Mouse (Mus musculus): ENCODE results near the gene Wif1. TPM values are rescaled to one million over a fixed set of nuclear protein-coding genes. Genes with fewer than 3 reads are reported as not detected.
A peak's percentile ranks its signal among the peaks of the same experiment; 100 is the strongest.

Gene Wif1
- 2.1 and 3.0 TPM in 2 replicates for polyA plus RNA-seq (2015; fragmentation: Nextera tagmentation; extraction: Ambion mirVana)

DNA sequence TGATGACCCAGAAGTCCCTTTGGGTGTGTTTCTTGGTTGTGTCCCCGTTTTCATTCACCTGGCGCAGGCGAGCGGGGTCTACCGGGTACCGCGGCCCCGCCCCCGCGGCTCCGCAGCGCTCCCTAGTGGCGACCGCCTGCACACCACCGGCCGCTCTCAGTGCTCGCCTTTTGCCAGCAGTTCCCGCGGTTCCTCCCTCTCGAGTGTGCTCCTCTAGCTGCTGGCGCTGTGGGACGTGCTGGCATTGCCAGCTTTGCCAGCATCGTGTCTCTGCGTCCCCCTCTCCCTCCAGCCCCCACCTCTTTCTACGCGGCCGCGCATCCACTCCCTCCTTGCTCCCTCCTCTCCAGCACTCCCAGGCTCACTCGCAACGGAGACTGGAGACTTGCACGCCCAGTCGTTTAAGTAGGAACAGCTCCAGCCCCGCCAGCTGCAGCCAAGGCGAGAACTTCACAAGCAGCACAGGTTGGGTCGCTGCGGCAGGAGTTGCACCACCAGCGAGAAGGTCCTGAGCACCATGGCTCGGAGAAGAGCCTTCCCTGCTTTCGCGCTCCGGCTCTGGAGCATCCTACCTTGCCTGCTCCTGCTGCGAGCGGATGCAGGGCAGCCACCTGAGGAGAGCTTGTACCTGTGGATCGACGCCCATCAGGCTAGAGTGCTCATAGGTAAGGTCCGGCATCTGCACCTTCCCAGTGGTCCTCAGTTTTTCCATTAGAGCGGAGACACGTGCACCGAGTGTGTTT, at the start of gene Wif1:
Gene Wif1 (plus strand): TSS at position 135 of the 743 bp plus-strand sequence.
- ATAC-seq: peak; percentile 92
- H3K9ac ChIP-seq (replicated peaks; ENCODE audit: low read depth, low read length): peak within 1 kb of the TSS; percentile 58
- peaks cover 12% of the 10 kb centered on the region for H3K4me1 ChIP-seq (replicated peaks; ENCODE audit: control insufficient read depth, insufficient read depth, low read length)
- peak within 1 kb of the TSS; percentile 95 for H3K4me2 ChIP-seq (ENCODE audit: low read length)
- H3K4me3 ChIP-seq (replicated peaks; ENCODE audit: low read length): peak within 1 kb of the TSS; percentile 56
- no peaks in the 10 kb centered on the region for H3K9me3 ChIP-seq (ENCODE audit: control insufficient read depth, low read length)
- H3K36me3 ChIP-seq (ENCODE audit: control insufficient read depth, insufficient read depth): no peaks in the 10 kb centered on the region
- no peak within 1 kb of the TSS for H3K27ac ChIP-seq (ENCODE audit: low read length)
- WGBS: 1% methylated on average over 49 of the region's 49 CpGs
- H3K27me3 ChIP-seq (replicated peaks; ENCODE audit: control insufficient read depth, insufficient read depth, low read length): peaks cover 24% of the 10 kb centered on the region

DNA sequence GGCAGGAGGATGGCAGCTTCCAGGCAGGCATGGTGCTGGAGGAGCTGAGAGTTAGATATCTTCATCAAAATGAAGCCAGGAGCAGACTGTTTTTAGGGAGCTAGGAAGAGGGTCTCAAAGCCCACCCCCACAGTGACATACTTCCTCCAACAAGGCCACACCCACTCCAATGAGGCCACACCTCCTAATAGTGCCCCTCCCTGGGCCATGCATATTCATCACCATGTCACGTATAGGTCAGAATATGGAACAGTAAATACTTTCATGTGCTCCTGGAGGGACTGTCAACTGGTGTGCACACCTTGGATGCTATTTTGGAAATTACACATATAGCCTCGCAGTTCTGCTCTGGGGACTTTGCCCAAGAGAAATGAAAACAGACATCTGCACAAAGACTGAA, 31.6 kb upstream of the Wif1 start:
- ATAC-seq: no peak
- no peak overlapping the region for H3K4me3 ChIP-seq (replicated peaks; ENCODE audit: low read length)
- H3K4me2 ChIP-seq (ENCODE audit: low read length): no peak overlapping the region
- 72% methylated on average over 2 of the region's 2 CpGs for WGBS
- H3K36me3 ChIP-seq (ENCODE audit: control insufficient read depth, insufficient read depth): no peaks in the 10 kb centered on the region
- no peaks in the 10 kb centered on the region for H3K9me3 ChIP-seq (ENCODE audit: control insufficient read depth, low read length)
- H3K27me3 ChIP-seq (replicated peaks; ENCODE audit: control insufficient read depth, insufficient read depth, low read length): no peaks in the 10 kb centered on the region
- no peaks in the 10 kb centered on the region for H3K4me1 ChIP-seq (replicated peaks; ENCODE audit: control insufficient read depth, insufficient read depth, low read length)
- no peak overlapping the region for H3K9ac ChIP-seq (replicated peaks; ENCODE audit: low read depth, low read length)
- H3K27ac ChIP-seq (ENCODE audit: low read length): no peak overlapping the region

DNA sequence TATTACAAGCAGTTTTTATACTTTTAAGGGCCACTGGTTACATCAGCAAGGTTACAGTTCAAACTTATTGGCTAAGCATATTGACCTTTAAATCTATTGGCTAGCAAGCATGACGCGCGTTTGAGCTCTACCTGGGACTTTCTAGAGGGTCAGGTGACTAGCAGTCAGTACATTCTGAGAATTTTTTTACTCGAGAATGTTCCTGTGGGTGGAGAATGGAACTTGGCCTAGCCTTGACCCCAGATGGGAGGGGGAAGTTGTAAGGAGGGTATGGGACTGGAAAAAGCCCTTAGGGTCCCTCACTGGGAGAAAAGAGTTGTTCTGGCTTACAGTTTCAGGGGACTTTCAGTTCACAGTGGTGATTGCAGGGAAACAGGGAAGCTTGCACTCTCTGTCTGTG, 22.3 kb upstream of the Wif1 start:
- H3K9me3 ChIP-seq (ENCODE audit: control insufficient read depth, low read length): no peaks in the 10 kb centered on the region
- no peaks in the 10 kb centered on the region for H3K27me3 ChIP-seq (replicated peaks; ENCODE audit: control insufficient read depth, insufficient read depth, low read length)
- no peaks in the 10 kb centered on the region for H3K36me3 ChIP-seq (ENCODE audit: control insufficient read depth, insufficient read depth)
- H3K4me3 ChIP-seq (replicated peaks; ENCODE audit: low read length): no peak overlapping the region
- no peak overlapping the region for H3K9ac ChIP-seq (replicated peaks; ENCODE audit: low read depth, low read length)
- 95% methylated on average over 4 of the region's 4 CpGs for WGBS
- no peak for ATAC-seq
- no peak overlapping the region for H3K27ac ChIP-seq (ENCODE audit: low read length)
- H3K4me1 ChIP-seq (replicated peaks; ENCODE audit: control insufficient read depth, insufficient read depth, low read length): no peaks in the 10 kb centered on the region
- H3K4me2 ChIP-seq (ENCODE audit: low read length): no peak overlapping the region

DNA sequence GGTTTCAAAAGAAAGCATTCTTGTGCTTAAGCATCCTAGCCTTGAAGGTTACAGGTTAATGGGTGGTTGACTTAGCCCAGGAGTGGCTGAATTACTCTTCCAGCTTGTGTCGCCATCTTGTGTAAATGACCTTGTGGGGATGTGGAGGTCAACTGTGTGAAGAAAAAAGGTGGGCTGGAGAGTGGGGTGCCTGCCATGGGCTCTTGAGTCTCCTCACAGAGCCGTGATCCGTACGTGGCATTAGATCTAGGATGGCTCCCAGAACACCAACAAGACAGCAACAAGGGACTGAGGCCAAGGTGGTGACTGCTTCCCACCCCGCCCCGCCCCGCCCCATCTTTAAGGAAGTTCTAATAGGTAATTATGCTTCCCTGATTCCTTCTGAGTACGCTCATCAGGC, 17.5 kb upstream of the Wif1 start:
- H3K4me1 ChIP-seq (replicated peaks; ENCODE audit: control insufficient read depth, insufficient read depth, low read length): no peaks in the 10 kb centered on the region
- WGBS: 87% methylated on average over 8 of the region's 8 CpGs
- no peak overlapping the region for H3K9ac ChIP-seq (replicated peaks; ENCODE audit: low read depth, low read length)
- H3K4me2 ChIP-seq (ENCODE audit: low read length): no peak overlapping the region
- no peak overlapping the region for H3K4me3 ChIP-seq (replicated peaks; ENCODE audit: low read length)
- H3K27me3 ChIP-seq (replicated peaks; ENCODE audit: control insufficient read depth, insufficient read depth, low read length): no peaks in the 10 kb centered on the region
- no peaks in the 10 kb centered on the region; the same call in 1 of the 2 replicates for H3K9me3 ChIP-seq (ENCODE audit: control insufficient read depth, low read length)
- no peak for ATAC-seq
- H3K27ac ChIP-seq (ENCODE audit: low read length): no peak overlapping the region
- no peaks in the 10 kb centered on the region for H3K36me3 ChIP-seq (ENCODE audit: control insufficient read depth, insufficient read depth)

DNA sequence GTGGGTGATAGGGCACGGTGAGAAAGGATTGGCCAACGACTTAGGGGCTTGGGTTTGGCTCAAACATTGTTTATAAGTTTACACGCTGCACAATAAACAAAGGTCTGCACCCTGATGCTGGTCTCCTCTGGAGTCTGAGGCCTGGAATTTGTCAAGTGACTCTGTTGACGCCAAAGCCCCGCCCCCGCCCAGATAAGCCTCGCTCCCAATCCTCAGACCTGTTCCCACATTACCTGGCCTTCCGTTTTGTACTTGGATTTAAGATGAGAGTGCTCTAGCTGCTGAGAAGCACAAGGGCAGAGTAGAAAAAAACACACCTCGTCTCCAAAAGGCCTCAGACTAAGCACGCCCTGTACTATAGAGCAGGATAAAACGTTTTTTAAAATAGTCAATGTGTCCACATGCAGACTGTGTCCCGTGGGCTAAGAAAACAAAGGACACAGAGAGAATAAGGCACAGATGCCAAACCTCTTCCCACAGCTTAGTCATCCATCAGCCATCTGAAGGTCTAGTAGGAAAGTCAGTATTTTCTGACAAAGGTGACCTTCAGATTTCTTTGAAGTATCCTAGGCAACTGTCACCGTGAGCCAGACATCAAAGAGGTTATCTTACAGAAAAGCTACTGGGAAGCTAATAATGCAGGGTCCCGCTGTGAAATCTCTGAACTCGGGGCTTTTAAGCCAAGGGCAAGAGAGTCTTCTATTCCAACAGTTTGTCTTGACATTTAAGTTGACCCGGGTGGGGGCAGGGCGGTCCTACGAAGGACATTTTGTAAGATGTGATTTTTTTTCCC, 16.9 kb upstream of the Wif1 start:
- ATAC-seq: no peak
- Histone ChIP-seq H3K9me3 (ENCODE audit: control insufficient read depth, low read length) (no peaks in the 10 kb centered on the region; the same call in 1 of the 2 replicates), H3K27me3 (replicated peaks; ENCODE audit: control insufficient read depth, insufficient read depth, low read length) (no peaks in the 10 kb centered on the region), H3K4me3 (replicated peaks; ENCODE audit: low read length) (no peak overlapping the region), H3K4me1 (replicated peaks; ENCODE audit: control insufficient read depth, insufficient read depth, low read length) (no peaks in the 10 kb centered on the region), H3K36me3 (ENCODE audit: control insufficient read depth, insufficient read depth) (no peaks in the 10 kb centered on the region), H3K27ac (ENCODE audit: low read length) (no peak overlapping the region), H3K4me2 (ENCODE audit: low read length) (no peak overlapping the region), H3K9ac (replicated peaks; ENCODE audit: low read depth, low read length) (no peak overlapping the region)
- WGBS: 37% methylated on average over 18 of the region's 18 CpGs

DNA sequence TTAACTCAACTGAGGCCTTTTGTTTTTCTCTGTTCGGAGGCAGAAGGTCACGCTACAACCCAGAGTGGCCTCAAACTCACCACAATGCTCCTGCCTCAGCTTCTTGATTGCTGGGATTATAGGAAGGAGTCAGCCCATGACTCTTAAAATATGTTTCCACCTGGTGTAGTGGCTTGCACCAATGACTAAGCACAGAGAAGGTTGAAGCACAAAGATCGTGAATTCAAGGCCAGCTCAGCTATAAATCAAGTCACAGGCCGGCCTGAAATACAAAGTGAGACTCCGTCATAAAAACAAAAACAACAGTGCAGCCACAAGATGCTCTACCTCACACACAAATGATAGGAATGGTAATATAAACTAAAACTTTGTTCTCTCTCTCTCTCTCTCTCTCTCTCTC, 10.8 kb upstream of the Wif1 start:
- no peak overlapping the region for H3K4me2 ChIP-seq (ENCODE audit: low read length)
- 53% methylated on average over 5 of the region's 5 CpGs for WGBS
- no peak for ATAC-seq
- no peaks in the 10 kb centered on the region for H3K4me1 ChIP-seq (replicated peaks; ENCODE audit: control insufficient read depth, insufficient read depth, low read length)
- H3K36me3 ChIP-seq (ENCODE audit: control insufficient read depth, insufficient read depth): no peaks in the 10 kb centered on the region
- no peaks in the 10 kb centered on the region; the same call in 1 of the 2 replicates for H3K9me3 ChIP-seq (ENCODE audit: control insufficient read depth, low read length)
- no peaks in the 10 kb centered on the region for H3K27me3 ChIP-seq (replicated peaks; ENCODE audit: control insufficient read depth, insufficient read depth, low read length)
- no peak overlapping the region for H3K9ac ChIP-seq (replicated peaks; ENCODE audit: low read depth, low read length)
- no peak overlapping the region for H3K27ac ChIP-seq (ENCODE audit: low read length)
- H3K4me3 ChIP-seq (replicated peaks; ENCODE audit: low read length): no peak overlapping the region

DNA sequence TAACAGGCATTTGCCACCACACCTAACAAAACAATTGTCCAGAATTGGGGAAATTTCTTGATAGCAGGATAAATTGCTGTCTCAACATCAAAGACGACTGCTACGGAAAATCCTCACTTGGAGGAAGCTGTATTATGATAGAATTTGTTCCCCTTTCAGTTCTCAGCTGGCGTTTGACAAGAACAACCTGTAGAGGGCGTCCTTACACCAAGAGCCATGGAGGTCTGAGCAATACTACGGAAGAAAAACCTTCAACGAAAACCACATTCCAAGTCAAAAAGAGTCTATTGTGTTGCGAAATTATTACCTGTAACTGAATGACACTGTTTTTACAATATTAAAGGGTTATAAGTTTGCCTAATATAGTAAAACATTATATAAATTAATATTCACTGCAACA, 2.0 kb upstream of the Wif1 start:
- Histone ChIP-seq H3K9me3 (ENCODE audit: control insufficient read depth, low read length) (no peaks in the 10 kb centered on the region), H3K4me2 (ENCODE audit: low read length) (no peak overlapping the region), H3K27me3 (replicated peaks; ENCODE audit: control insufficient read depth, insufficient read depth, low read length) (peaks cover 25% of the 10 kb centered on the region), H3K4me1 (replicated peaks; ENCODE audit: control insufficient read depth, insufficient read depth, low read length) (peaks cover 12% of the 10 kb centered on the region), H3K9ac (replicated peaks; ENCODE audit: low read depth, low read length) (no peak overlapping the region), H3K4me3 (replicated peaks; ENCODE audit: low read length) (no peak overlapping the region), H3K36me3 (ENCODE audit: control insufficient read depth, insufficient read depth) (no peaks in the 10 kb centered on the region), H3K27ac (ENCODE audit: low read length) (no peak overlapping the region)
- ATAC-seq: no peak
- WGBS: 10% methylated on average over 7 of the region's 7 CpGs

DNA sequence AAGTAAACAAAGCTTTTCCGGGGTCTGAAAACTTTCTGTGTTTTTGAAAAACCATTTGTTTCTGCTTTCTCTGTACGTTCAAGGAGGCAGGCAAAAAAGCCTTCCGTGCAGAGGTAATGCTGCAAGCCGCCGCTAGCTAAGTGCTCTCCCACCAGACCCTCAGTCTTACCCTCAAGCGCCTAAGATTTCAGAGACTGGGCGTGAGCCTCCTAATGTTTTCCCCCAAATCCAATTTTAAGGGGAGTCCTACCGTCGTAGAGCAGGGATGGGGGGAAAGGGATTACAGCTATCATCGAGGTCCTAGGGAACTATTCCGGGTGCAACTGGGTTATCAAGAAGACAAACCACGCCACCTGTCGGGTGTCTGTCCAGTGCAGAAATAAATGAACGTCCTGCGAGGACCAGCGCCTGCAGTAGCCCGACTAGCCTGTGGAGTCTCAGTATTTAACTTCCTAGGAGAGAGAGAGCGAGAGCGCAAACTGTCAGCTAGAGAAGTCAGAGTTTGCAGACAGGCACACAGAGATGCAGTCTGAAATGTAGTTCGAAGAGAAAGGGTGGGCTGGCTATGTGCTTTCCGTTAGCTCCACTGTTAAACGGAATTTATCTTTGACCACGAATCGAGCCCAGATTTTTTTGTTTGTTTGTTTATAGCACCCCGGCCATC, 500 bp upstream of the Wif1 start:
- H3K27me3 ChIP-seq (replicated peaks; ENCODE audit: control insufficient read depth, insufficient read depth, low read length): peaks cover 26% of the 10 kb centered on the region
- no peaks in the 10 kb centered on the region for H3K36me3 ChIP-seq (ENCODE audit: control insufficient read depth, insufficient read depth)
- H3K9me3 ChIP-seq (ENCODE audit: control insufficient read depth, low read length): no peaks in the 10 kb centered on the region
- peak overlapping the region; percentile 56 for H3K4me3 ChIP-seq (replicated peaks; ENCODE audit: low read length)
- H3K4me1 ChIP-seq (replicated peaks; ENCODE audit: control insufficient read depth, insufficient read depth, low read length): peaks cover 12% of the 10 kb centered on the region
- no peak overlapping the region for H3K27ac ChIP-seq (ENCODE audit: low read length)
- H3K9ac ChIP-seq (replicated peaks; ENCODE audit: low read depth, low read length): peak overlapping the region; percentile 58
- under 1% methylated on average over 25 of the region's 25 CpGs for WGBS
- ATAC-seq: peak; percentile 68
- H3K4me2 ChIP-seq (ENCODE audit: low read length): peak overlapping the region; percentile 95

DNA sequence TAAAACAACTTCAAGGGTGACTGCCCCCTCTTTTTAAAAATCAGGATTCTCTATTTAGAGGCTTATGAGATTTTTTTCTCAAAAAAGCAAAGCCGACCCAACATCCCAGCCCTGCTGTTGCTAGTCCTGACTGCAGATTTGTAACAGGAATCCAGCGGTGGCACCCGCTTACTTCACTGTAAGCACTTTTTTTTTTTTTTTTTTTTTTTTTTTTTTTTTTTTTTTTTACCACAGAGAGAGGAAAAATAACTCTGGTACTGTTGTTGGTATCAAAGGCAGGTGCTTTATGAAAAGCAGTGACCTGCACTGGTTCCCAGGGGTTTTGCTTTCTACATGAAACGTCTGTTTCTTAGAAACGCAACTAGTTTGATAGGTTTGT, 798 bp downstream of the Wif1 start:
- 16% methylated on average over 5 of the region's 5 CpGs for WGBS
- H3K36me3 ChIP-seq (ENCODE audit: control insufficient read depth, insufficient read depth): no peaks in the 10 kb centered on the region
- H3K27me3 ChIP-seq (replicated peaks; ENCODE audit: control insufficient read depth, insufficient read depth, low read length): peaks cover 24% of the 10 kb centered on the region
- peaks cover 12% of the 10 kb centered on the region for H3K4me1 ChIP-seq (replicated peaks; ENCODE audit: control insufficient read depth, insufficient read depth, low read length)
- peak overlapping the region; percentile 56 for H3K4me3 ChIP-seq (replicated peaks; ENCODE audit: low read length)
- H3K27ac ChIP-seq (ENCODE audit: low read length): no peak overlapping the region
- ATAC-seq: no peak
- H3K9me3 ChIP-seq (ENCODE audit: control insufficient read depth, low read length): no peaks in the 10 kb centered on the region
- peak overlapping the region; percentile 95 for H3K4me2 ChIP-seq (ENCODE audit: low read length)
- H3K9ac ChIP-seq (replicated peaks; ENCODE audit: low read depth, low read length): peak overlapping the region; percentile 58; the same call in 1 of the 2 replicates

Data from forebrain, embryonic 16.5 days (tissue).